Comparison of ENCODE assay signal across 8 mouse cellular contexts in genomic region chr17:27839469-27840252, GRCm38 (mm10). TPM values are rescaled to one million over a fixed set of nuclear protein-coding genes. Genes with fewer than 3 reads are reported as not detected.
DNase-seq lines count a peak whose midpoint lies in the region; ATAC-seq and TF ChIP-seq lines count a peak whose summit lies in the region.

No protein-coding gene starts in this region.

- peak overlapping the region; percentile 66; the same call in 1 of the 2 replicates for H3K27ac ChIP-seq in ES-E14 (ENCODE audit: insufficient read depth, low read depth, low read length, poor library complexity, severe bottlenecking)
- H3K27ac ChIP-seq in forebrain, embryonic 15.5 days (replicated peaks) = peak overlapping the region; percentile 49

- H3K4me1 ChIP-seq in ES-E14 (ENCODE audit: control insufficient read depth in 2 of 2, insufficient read depth in 2 of 2, low read length in 2 of 2, poor library complexity in 1 of 2) = peaks cover 1 to 3% of the 10 kb centered on the region in 2 experiments; a peak in 2 of 4 replicates
- H3K4me1 ChIP-seq in forebrain, embryonic 15.5 days = peaks cover 15% of the 10 kb centered on the region
- peaks cover 2% of the 10 kb centered on the region; the same call in 1 of the 2 replicates for H3K4me1 ChIP-seq in lung, adult 2 months (ENCODE audit: control insufficient read depth, insufficient read depth, low read length)

- in situ Hi-C loops in ES-E14 (cut with MboI; ENCODE audit: low sequenced_read_pairs in 2 of 2, unreplicated experiment in 2 of 2) = no loop called here

- peaks cover 11% of the 10 kb centered on the region for H3K36me3 ChIP-seq in ES-E14 (ENCODE audit: control insufficient read depth, insufficient read depth, low read length, poor library complexity, severe bottlenecking)
- H3K36me3 ChIP-seq in forebrain, embryonic 15.5 days = peaks cover 24% of the 10 kb centered on the region

- TF ChIP-seq CTCF in lung, adult 2 months (IDR thresholded peaks at IDR 0.05; ENCODE audit: insufficient read depth, low read length) = no peak

- no peaks in the 10 kb centered on the region for H3K9me3 ChIP-seq in ES-E14 (ENCODE audit: control insufficient read depth, insufficient read depth, low read depth, low read length)
- H3K9me3 ChIP-seq in forebrain, embryonic 15.5 days = no peaks in the 10 kb centered on the region

- H3K4me3 ChIP-seq in ES-E14 (ENCODE audit: insufficient read depth in 1 of 2, low read depth in 1 of 2, low read length in 2 of 2, poor library complexity in 1 of 2, severe bottlenecking in 1 of 2) = peak overlapping the region; percentile 86 to 87
- peak overlapping the region; percentile 72 for H3K4me3 ChIP-seq in forebrain, embryonic 15.5 days
- peak overlapping the region; percentile 93 for H3K4me3 ChIP-seq in lung, adult 2 months (replicated peaks; ENCODE audit: extremely low read depth, low read depth, low read length)

- intact Hi-C loops in heart, postnatal 25 days (cut with DNase I) = loop anchor here (1.0 to 10.0 kb wide), 3 partner anchors 19 to 195 kb away; partner anchors contain the start of genes Anks1, D17Wsu92e and Taf11

- DNase-seq in ES-E14 (ENCODE audit: low read depth, low spot score) = peak; percentile 88
- DNase-seq in cerebellum, adult 11-12 months = peak; percentile 96
- DNase-seq in heart, postnatal 25 days (ENCODE audit: low spot score) = peak; percentile 93
- peak; percentile 95 to 99 for DNase-seq in layer of hippocampus, adult 18-20 months (ENCODE audit: low spot score in 2 of 2)
- DNase-seq in lung, adult 2 months = peak; percentile 94
- DNase-seq in thymus, adult 18-20 months = peak; percentile 90 to 94

- peak overlapping the region; percentile 87 for H3K9ac ChIP-seq in ES-E14 (ENCODE audit: insufficient read depth, low read depth, low read length, poor library complexity, severe bottlenecking)
- peak overlapping the region; percentile 73 for H3K9ac ChIP-seq in forebrain, embryonic 15.5 days (replicated peaks)

- peak; percentile 89 for TF ChIP-seq POLR2A in lung, adult 2 months (IDR thresholded peaks at IDR 0.05; ENCODE audit: borderline replicate concordance, extremely low read depth, low read depth, low read length)

- peak overlapping the region; percentile 65 for H3K4me2 ChIP-seq in forebrain, embryonic 15.5 days (replicated peaks)

- peak; percentile 99 for ATAC-seq in forebrain, embryonic 15.5 days (replicated peaks)
- ATAC-seq in neutrophil, adult 5-6 weeks (ENCODE audit: extremely low read depth, insufficient number of reproducible peaks, low FRiP score, poor library complexity, severe bottlenecking) = peak; percentile 99

- no peaks in the 10 kb centered on the region for H3K27me3 ChIP-seq in forebrain, embryonic 15.5 days

- 2% methylated on average over 35 of the region's 35 CpGs for WGBS in forebrain, embryonic 15.5 days
- 2% methylated on average over 35 of the region's 35 CpGs for WGBS in lung, adult 2 months

TF ChIP-seq in ES-E14, 5 proteins besides CTCF, POLR2A, EP300 and RAD21:
- no peak for TF ChIP-seq ZC3H11A (IDR thresholded peaks at IDR 0.05; ENCODE audit: borderline replicate concordance, low read depth, low read length)
- no peak for TF ChIP-seq CHD2 (IDR thresholded peaks at IDR 0.05; ENCODE audit: low read depth, low read length)
- TF ChIP-seq HCFC1 (IDR thresholded peaks at IDR 0.05; ENCODE audit: borderline replicate concordance, insufficient read depth, low read length) = peak; percentile 86
- TF ChIP-seq MAFK (IDR thresholded peaks at IDR 0.05; ENCODE audit: insufficient read depth, low read depth, low read length) = peak; percentile 100
- no peak for TF ChIP-seq ZNF384 (IDR thresholded peaks at IDR 0.05; ENCODE audit: low read depth, low read length)
TF ChIP-seq in ES-E14: peak in this region for 2.

RNA-seq across cellular contexts. Expression of gene Snrpc, which starts 1.7 kb away (rescaled TPM):
- 120 and 185 TPM in 2 replicates for total RNA-seq in ES-E14 (2012; rRNA removed)
- polyA plus RNA-seq in forebrain, embryonic 15.5 days (2015; fragmentation: Nextera tagmentation; extraction: Ambion mirVana) = 299 and 322 TPM in 2 replicates
- 10 to 100 TPM; 59.9 to 60.7 TPM for total RNA-seq in heart, postnatal 25 days (2021)
- total RNA-seq in layer of hippocampus, adult 18-20 months (2021) = 10 to 100 TPM; 44.8 to 51.7 TPM
- 81.0 and 90.0 TPM in 2 replicates for polyA plus RNA-seq in lung, adult 2 months (2012; rRNA removed)
- 74.8 and 75.6 TPM in 2 replicates for total RNA-seq in neutrophil, adult 5-6 weeks (2017)

RNA-seq across cellular contexts. Expression of gene Uhrf1bp1, which starts 16.6 kb away (rescaled TPM):
- 16.5 and 21.4 TPM in 2 replicates for total RNA-seq in ES-E14 (2012; rRNA removed)
- 5.2 and 5.3 TPM in 2 replicates for polyA plus RNA-seq in forebrain, embryonic 15.5 days (2015; fragmentation: Nextera tagmentation; extraction: Ambion mirVana)
- 10 to 100 TPM; 14.0 to 14.8 TPM for total RNA-seq in heart, postnatal 25 days (2021)
- total RNA-seq in layer of hippocampus, adult 18-20 months (2021) = 10 to 100 TPM; 13.7 to 14.5 TPM
- 8.4 and 8.5 TPM in 2 replicates for polyA plus RNA-seq in lung, adult 2 months (2012; rRNA removed)
- 1.4 and 1.6 TPM in 2 replicates for total RNA-seq in neutrophil, adult 5-6 weeks (2017)

RNA-seq across cellular contexts. Expression of gene D17Wsu92e, which starts 19.2 kb away (rescaled TPM):
- total RNA-seq in ES-E14 (2012; rRNA removed) = 53.8 and 68.4 TPM in 2 replicates
- polyA plus RNA-seq in forebrain, embryonic 15.5 days (2015; fragmentation: Nextera tagmentation; extraction: Ambion mirVana) = 10.6 and 10.8 TPM in 2 replicates
- 100 to 1,000 TPM; 133 to 137 TPM for total RNA-seq in heart, postnatal 25 days (2021)
- 100 to 1,000 TPM; 199 TPM for total RNA-seq in layer of hippocampus, adult 18-20 months (2021)
- 95.1 and 131 TPM in 2 replicates for polyA plus RNA-seq in lung, adult 2 months (2012; rRNA removed)
- total RNA-seq in neutrophil, adult 5-6 weeks (2017) = 76.8 and 81.2 TPM in 2 replicates

Comparison
In these comparisons a context has a peak if more than half of its experiments do, and no peak if none do; other contexts are left out.
1. Peak in every context shown above with its lines: DNase-seq, ATAC-seq, H3K4me3 ChIP-seq and H3K27ac ChIP-seq.